Mouse (Mus musculus) megakaryocyte, embryonic 14.5 days (primary cell): ENCODE results near the gene Kif21a.

Experiments used
- FLI1 ChIP-seq: IDR thresholded peaks from 2 replicates; pipeline ENCODE4 v1.6.1; 2012; ENCODE audit warnings: low read length, inconsistent platforms, mixed read lengths
- GATA1 ChIP-seq: IDR thresholded peaks from 3 replicates; pipeline ENCODE4 v1.6.1; 2012; ENCODE audit warnings: mixed read lengths, low read length, inconsistent platforms, borderline replicate concordance

DNA sequence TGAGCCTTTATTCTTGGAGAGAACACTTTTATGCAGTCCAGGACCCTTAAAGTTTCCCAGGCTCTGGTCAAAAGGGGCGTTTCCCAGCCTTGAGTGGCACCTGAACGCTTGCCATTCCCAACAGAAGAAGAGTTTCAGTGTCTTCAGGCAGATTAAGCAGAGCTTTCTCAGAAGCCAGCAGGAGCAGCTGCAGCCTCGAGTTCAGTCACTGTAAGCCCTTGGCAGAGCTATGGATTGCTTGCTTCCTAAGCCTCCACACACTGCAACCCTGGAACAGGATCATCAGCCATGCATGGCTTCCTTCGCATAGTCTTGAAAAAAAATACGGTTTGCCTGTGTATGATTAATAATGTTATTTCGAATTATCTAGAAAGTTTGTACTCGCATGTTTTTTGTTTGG lies 14.1 kb upstream of the Kif21a start:
- TF ChIP-seq GATA1: no peak
- no peak for TF ChIP-seq FLI1
